18 mouse cellular contexts compared by ENCODE assay signal in genomic region chr10:39410151-39410649, GRCm38 (mm10). TPM values are rescaled to one million over a fixed set of nuclear protein-coding genes. Genes with fewer than 3 reads are reported as not detected.
DNase-seq lines count a peak whose midpoint lies in the region; ATAC-seq and TF ChIP-seq lines count a peak whose summit lies in the region.
"Had no signal": no experiment of that assay in that cellular context is flagged by ENCODE, and none has a peak within 500 bp of the region (broad histone marks: within the 10 kb centered on the region; RNA-seq: fewer than 3 reads in every experiment).

No protein-coding gene starts in this region.

- no peak for TF ChIP-seq CTCF in cerebellum, adult 2 months (IDR thresholded peaks at IDR 0.05; ENCODE audit: borderline replicate concordance, insufficient read depth, low read depth, low read length)
- TF ChIP-seq CTCF in layer of hippocampus, adult 2 months (conservative IDR thresholded peaks at IDR 0.05), result no peak

- H3K4me1 ChIP-seq in cerebellum, adult 2 months (ENCODE audit: control insufficient read depth, insufficient read depth, low read length), result peaks cover 37% of the 10 kb centered on the region
- H3K4me1 ChIP-seq in heart, embryonic 10.5 days, result peaks cover 53% of the 10 kb centered on the region
- H3K4me1 ChIP-seq in neural tube, embryonic 14.5 days (ENCODE audit: control insufficient read depth, insufficient read depth, low read length), result peaks cover 8% of the 10 kb centered on the region; the same call in 1 of the 2 replicates
- H3K4me1 ChIP-seq in neural tube, embryonic 15.5 days, result peaks cover 39% of the 10 kb centered on the region

- H3K36me3 ChIP-seq in heart, embryonic 10.5 days, result no peaks in the 10 kb centered on the region
- no peaks in the 10 kb centered on the region for H3K36me3 ChIP-seq in neural tube, embryonic 14.5 days (ENCODE audit: control insufficient read depth, insufficient read depth, low read length)
- H3K36me3 ChIP-seq in neural tube, embryonic 15.5 days, result no peaks in the 10 kb centered on the region
- H3K36me3 ChIP-seq: limb, embryonic 13.5 days; liver, embryonic 13.5 days; midbrain, embryonic 12.5 days; neural tube, embryonic 12.5 days had no signal

- TF ChIP-seq POLR2A in cerebellum, adult 2 months (IDR thresholded peaks at IDR 0.05; ENCODE audit: borderline replicate concordance, insufficient read depth, low read length), result no peak

- H3K4me3 ChIP-seq in cerebellum, adult 2 months (replicated peaks; ENCODE audit: insufficient read depth, low read depth, low read length), result no peak overlapping the region
- no peak overlapping the region for H3K4me3 ChIP-seq in heart, embryonic 10.5 days
- H3K4me3 ChIP-seq in layer of hippocampus, adult 2 months, result no peak overlapping the region
- no peak overlapping the region for H3K4me3 ChIP-seq in neural tube, embryonic 14.5 days (ENCODE audit: low read depth, low read length)
- H3K4me3 ChIP-seq in neural tube, embryonic 15.5 days (replicated peaks), result no peak overlapping the region
- H3K4me3 ChIP-seq: limb, embryonic 13.5 days; liver, embryonic 13.5 days; midbrain, embryonic 12.5 days; neural tube, embryonic 12.5 days had no signal

- H3K9me3 ChIP-seq in heart, embryonic 10.5 days, result no peaks in the 10 kb centered on the region
- no peaks in the 10 kb centered on the region for H3K9me3 ChIP-seq in neural tube, embryonic 14.5 days (ENCODE audit: control insufficient read depth, low read length)
- H3K9me3 ChIP-seq in neural tube, embryonic 15.5 days (replicated peaks), result no peaks in the 10 kb centered on the region
- H3K9me3 ChIP-seq: limb, embryonic 13.5 days; liver, embryonic 13.5 days; midbrain, embryonic 12.5 days; neural tube, embryonic 12.5 days had no signal

- WGBS in cerebellum, adult 2 months, result 19% methylated on average over 6 of the region's 6 CpGs
- WGBS in heart, embryonic 10.5 days, result 64% methylated on average over 6 of the region's 6 CpGs
- 87% methylated on average over 6 of the region's 6 CpGs for WGBS in neural tube, embryonic 14.5 days
- WGBS in neural tube, embryonic 15.5 days, result 86% methylated on average over 6 of the region's 6 CpGs

- H3K27me3 ChIP-seq in cerebellum, adult 2 months (ENCODE audit: control insufficient read depth, insufficient read depth, low read length), result no peaks in the 10 kb centered on the region
- H3K27me3 ChIP-seq in heart, embryonic 10.5 days (ENCODE audit: insufficient read depth, poor library complexity, severe bottlenecking), result no peaks in the 10 kb centered on the region
- no peaks in the 10 kb centered on the region for H3K27me3 ChIP-seq in neural tube, embryonic 14.5 days (ENCODE audit: control insufficient read depth, insufficient read depth, low read length)
- H3K27me3 ChIP-seq in neural tube, embryonic 15.5 days (replicated peaks), result no peaks in the 10 kb centered on the region
- H3K27me3 ChIP-seq: limb, embryonic 13.5 days; liver, embryonic 13.5 days; midbrain, embryonic 12.5 days; neural tube, embryonic 12.5 days had no signal

- ATAC-seq in neural tube, embryonic 14.5 days (ENCODE audit: low read depth), result peak; percentile 16; the same call in 1 of the 2 replicates
- ATAC-seq in neural tube, embryonic 15.5 days (ENCODE audit: low FRiP score), result no peak

- no peak overlapping the region for H3K4me2 ChIP-seq in neural tube, embryonic 14.5 days (ENCODE audit: low read depth, low read length)
- no peak overlapping the region for H3K4me2 ChIP-seq in neural tube, embryonic 15.5 days
- H3K4me2 ChIP-seq: limb, embryonic 13.5 days; liver, embryonic 13.5 days; midbrain, embryonic 12.5 days; neural tube, embryonic 12.5 days had no signal

- 0 out of 2 replicates have a peak overlapping the region, but pooled peaks have one; percentile 39 for H3K27ac ChIP-seq in cerebellum, adult 2 months (ENCODE audit: insufficient read depth, low read length)
- H3K27ac ChIP-seq in heart, embryonic 10.5 days, result peak overlapping the region; percentile 36
- H3K27ac ChIP-seq in layer of hippocampus, adult 2 months, result peak overlapping the region; percentile 14; the same call in 1 of the 2 replicates
- no peak overlapping the region for H3K27ac ChIP-seq in neural tube, embryonic 14.5 days (ENCODE audit: low read depth, low read length)
- no peak overlapping the region; the same call in 1 of the 2 replicates for H3K27ac ChIP-seq in neural tube, embryonic 15.5 days (replicated peaks)
- H3K27ac ChIP-seq: limb, embryonic 13.5 days; liver, embryonic 13.5 days; midbrain, embryonic 12.5 days; neural tube, embryonic 12.5 days had no signal

- DNase-seq in cerebellum, adult 2 months, result no peak
- DNase-seq in cerebellum, postnatal 36 days, result no peak
- no peak for DNase-seq in heart, embryonic 10.5 days (ENCODE audit: low spot score)
- no peak for DNase-seq in heart, adult 8-10 months (ENCODE audit: low spot score)
- no peak for DNase-seq in layer of hippocampus, adult 2 months (ENCODE audit: low spot score in 2 of 2)
- DNase-seq in layer of hippocampus, adult 9-11 months, result no peak
- DNase-seq: adrenal gland, adult 2 months; cerebellum, adult 8-10 months; gastrocnemius, postnatal 10 days; kidney, adult 11 months; layer of hippocampus, postnatal 36 days; liver, embryonic 13.5 days; thymus, postnatal 36 days had no signal

- H3K9ac ChIP-seq in neural tube, embryonic 14.5 days (replicated peaks; ENCODE audit: low read depth, low read length), result no peak overlapping the region
- H3K9ac ChIP-seq in neural tube, embryonic 15.5 days (replicated peaks), result no peak overlapping the region
- H3K9ac ChIP-seq: limb, embryonic 13.5 days; liver, embryonic 13.5 days; midbrain, embryonic 12.5 days; neural tube, embryonic 12.5 days had no signal

RNA-seq across cellular contexts. Expression of gene Fyn, which starts 41.5 kb away (rescaled TPM):
- polyA plus RNA-seq in cerebellum, adult 2 months (2012; rRNA removed), result 104 and 107 TPM in 2 replicates
- 12.9 and 20.8 TPM in 2 replicates for polyA plus RNA-seq in heart, embryonic 10.5 days (2016; fragmentation: Nextera tagmentation; extraction: Ambion mirVana)
- total RNA-seq in heart, adult 8-10 months (2022), result 10 to 100 TPM; 22.4 to 27.6 (median 24.2) TPM
- 100 to 1,000 TPM; 127 to 130 TPM for total RNA-seq in layer of hippocampus, adult 2 months (2021)
- 106 and 113 TPM in 2 replicates for polyA plus RNA-seq in neural tube, embryonic 14.5 days (2014; fragmentation: Nextera tagmentation; extraction: Ambion mirVana)
- 67.8 and 76.5 TPM in 2 replicates for polyA plus RNA-seq in neural tube, embryonic 15.5 days (2015; fragmentation: Nextera tagmentation; extraction: Ambion mirVana)

Comparison
In these comparisons a context has a peak if more than half of its experiments do, and no peak if none do; other contexts are left out.
1. H3K27ac ChIP-seq: peak in cerebellum, adult 2 months (single experiment), heart, embryonic 10.5 days (single experiment) and layer of hippocampus, adult 2 months (single experiment); none in neural tube, embryonic 14.5 days (single experiment) and neural tube, embryonic 15.5 days (single experiment).